Mouse (Mus musculus) erythroblast, embryonic 14.5 days (primary cell): ENCODE results near the gene Ep400. TPM values are rescaled to one million over a fixed set of nuclear protein-coding genes. Genes with fewer than 3 reads are reported as not detected.
A peak's percentile ranks its signal among the peaks of the same experiment; 100 is the strongest.

ENCODE experiments used
- H3K27me3 ChIP-seq: 2 replicates; pipeline ENCODE4 v1.6.1; 2012; ENCODE audit warnings: inconsistent platforms; ENCODE audit not compliant: control insufficient read depth
- H3K36me3 ChIP-seq: 2 replicates; pipeline ENCODE4 v1.6.1; 2012; ENCODE audit warnings: mild to moderate bottlenecking, inconsistent platforms; ENCODE audit not compliant: control insufficient read depth
- H3K4me1 ChIP-seq: 2 replicates; pipeline ENCODE4 v1.6.1; 2012; ENCODE audit warnings: inconsistent platforms; ENCODE audit not compliant: control insufficient read depth
- H3K4me3 ChIP-seq: replicated peaks from 2 replicates; pipeline ENCODE3; 2012; ENCODE audit warnings: moderate library complexity, mild to moderate bottlenecking, inconsistent platforms
- H3K9me3 ChIP-seq: 2 replicates; pipeline ENCODE4 v1.6.1; 2012; ENCODE audit warnings: low read length, inconsistent platforms, mixed read lengths; ENCODE audit not compliant: control insufficient read depth
- GATA1 ChIP-seq: IDR thresholded peaks from 2 replicates; pipeline ENCODE4 v1.6.1; 2012; ENCODE audit warnings: low read length, inconsistent platforms, mixed read lengths
- TAL1 ChIP-seq: IDR thresholded peaks from 3 replicates; pipeline ENCODE4 v1.6.1; 2012; ENCODE audit warnings: low read length, inconsistent platforms, mixed read lengths
- polyA plus RNA-seq: library from polyadenylated mRNA; stranded (reverse); fragments of >175 nt; gene quantifications from 2 replicates; pipeline ENCODE4 v1.2.3, GENCODE M21; 2012

Ep400 gene
- polyA plus RNA-seq, 1 experiment, result 4.0 TPM

GRCm38 (mm10) chr5:110652719-110653648 is 117.5 kb downstream of the Ep400 start, which contains the start of the genes Noc4l and Ddx51:
Gene Noc4l (minus strand): TSS chr5:110653417.
Gene Ddx51 (plus strand): TSS chr5:110653451.
- TF ChIP-seq TAL1 (no peak), GATA1 (no peak)
- peaks cover 54% of the 10 kb centered on the region for H3K4me1 ChIP-seq
- peaks cover 80% of the 10 kb centered on the region for H3K36me3 ChIP-seq
- H3K9me3 ChIP-seq, result no peaks in the 10 kb centered on the region
- H3K4me3 ChIP-seq, result peak within 1 kb of the TSS; percentile 83
- no peaks in the 10 kb centered on the region for H3K27me3 ChIP-seq

- no peak for TF ChIP-seq TAL1
- TF ChIP-seq GATA1, result no peak
- Histone ChIP-seq H3K4me3 (no peak overlapping the region), H3K9me3 (peaks cover 9% of the 10 kb centered on the region), H3K27me3 (no peaks in the 10 kb centered on the region), H3K36me3 (peaks cover 70% of the 10 kb centered on the region), H3K4me1 (peaks cover 45% of the 10 kb centered on the region)
Measured at GRCm38 (mm10) chr5:110646377-110646776, 124.1 kb downstream of the Ep400 start.

- H3K4me3 ChIP-seq, result no peak overlapping the region
- H3K4me1 ChIP-seq, result peaks cover 1% of the 10 kb centered on the region; the same call in 1 of the 2 replicates
- peaks cover 9% of the 10 kb centered on the region for H3K9me3 ChIP-seq
- peaks cover 3% of the 10 kb centered on the region for H3K36me3 ChIP-seq
- no peaks in the 10 kb centered on the region for H3K27me3 ChIP-seq
- TF ChIP-seq TAL1, result no peak
- TF ChIP-seq GATA1, result no peak
Measured at GRCm38 (mm10) chr5:110639459-110639858, 131.1 kb downstream of the Ep400 start.

GRCm38 (mm10) chr5:110638306-110639074 is 132.0 kb downstream of the Ep400 start:
- Histone ChIP-seq H3K36me3 (peaks cover 2% of the 10 kb centered on the region; the same call in 1 of the 2 replicates), H3K4me3 (no peak overlapping the region), H3K9me3 (peaks cover 9% of the 10 kb centered on the region), H3K27me3 (0 out of 2 replicates have a peak, but pooled peaks cover 2% of the 10 kb centered on the region), H3K4me1 (peaks cover 1% of the 10 kb centered on the region; the same call in 1 of the 2 replicates)
- TF ChIP-seq GATA1 (no peak), TAL1 (no peak)

- 0 out of 2 replicates have a peak, but pooled peaks cover 2% of the 10 kb centered on the region for H3K27me3 ChIP-seq
- no peaks in the 10 kb centered on the region for H3K36me3 ChIP-seq
- peaks cover 1% of the 10 kb centered on the region; the same call in 1 of the 2 replicates for H3K4me1 ChIP-seq
- no peaks in the 10 kb centered on the region for H3K9me3 ChIP-seq
- no peak for TF ChIP-seq GATA1
- TF ChIP-seq TAL1, result no peak
- H3K4me3 ChIP-seq, result no peak overlapping the region
Measured at GRCm38 (mm10) chr5:110635951-110636707, 134.4 kb downstream of the Ep400 start.

- TF ChIP-seq TAL1 (no peak), GATA1 (no peak)
- no peaks in the 10 kb centered on the region for H3K4me1 ChIP-seq
- no peaks in the 10 kb centered on the region for H3K9me3 ChIP-seq
- no peaks in the 10 kb centered on the region for H3K36me3 ChIP-seq
- H3K27me3 ChIP-seq, result peaks cover 9% of the 10 kb centered on the region
- no peak overlapping the region for H3K4me3 ChIP-seq
Measured at GRCm38 (mm10) chr5:110629525-110630120, 140.9 kb downstream of the Ep400 start.

- TF ChIP-seq GATA1 (no peak), TAL1 (no peak)
- Histone ChIP-seq H3K4me1 (no peaks in the 10 kb centered on the region), H3K27me3 (peaks cover 7% of the 10 kb centered on the region), H3K9me3 (no peaks in the 10 kb centered on the region), H3K36me3 (no peaks in the 10 kb centered on the region), H3K4me3 (no peak overlapping the region)
Measured at GRCm38 (mm10) chr5:110628156-110628555, 142.4 kb downstream of the Ep400 start.

- Histone ChIP-seq H3K36me3 (no peaks in the 10 kb centered on the region), H3K4me3 (no peak overlapping the region), H3K9me3 (no peaks in the 10 kb centered on the region), H3K27me3 (peaks cover 7% of the 10 kb centered on the region), H3K4me1 (no peaks in the 10 kb centered on the region)
- TF ChIP-seq GATA1, result no peak
- TF ChIP-seq TAL1, result no peak
Measured at GRCm38 (mm10) chr5:110627351-110627750, 143.2 kb downstream of the Ep400 start.
